In the genomic region with DNA sequence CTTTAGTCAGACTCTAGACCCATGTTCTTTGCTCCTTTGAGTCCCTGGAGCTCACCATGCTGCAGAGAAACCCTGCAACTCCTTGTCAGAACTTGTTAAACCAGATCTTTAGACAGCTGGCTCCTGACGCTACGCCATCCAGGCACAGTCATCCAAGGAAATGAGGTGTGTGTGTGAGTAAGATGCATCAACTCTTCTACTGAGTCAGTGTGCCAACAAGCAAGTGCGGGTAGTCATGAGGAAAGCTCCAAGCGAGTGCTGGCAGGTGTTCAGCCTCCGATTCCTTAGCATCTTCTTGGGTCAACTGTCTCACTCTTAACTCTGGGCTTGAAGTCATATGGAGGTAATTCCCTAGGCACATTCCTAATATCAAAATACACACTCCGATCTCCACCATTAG, we compare ENCODE assay signal across 18 mouse cellular contexts.
DNase-seq lines count a peak whose midpoint lies in the region; ATAC-seq and TF ChIP-seq lines count a peak whose summit lies in the region.
"Had no signal": no experiment of that assay in that cellular context is flagged by ENCODE, and none has a peak within 500 bp of the region (broad histone marks: within the 10 kb centered on the region; RNA-seq: fewer than 3 reads in every experiment).

No protein-coding gene starts in this region.

- no peak overlapping the region for H3K27ac ChIP-seq in heart, embryonic 10.5 days
- no peak overlapping the region for H3K27ac ChIP-seq in hindbrain, postnatal 0 days
- H3K27ac ChIP-seq in hindbrain, embryonic 10.5 days, result no peak overlapping the region
- no peak overlapping the region for H3K27ac ChIP-seq in midbrain, postnatal 0 days (ENCODE audit: low read depth, low read length)
- H3K27ac ChIP-seq in midbrain, embryonic 11.5 days (ENCODE audit: low read depth, low read length), result no peak overlapping the region
- H3K27ac ChIP-seq: embryonic facial prominence, embryonic 10.5 days; embryonic facial prominence, embryonic 12.5 days; forebrain, embryonic 13.5 days; forebrain, embryonic 15.5 days had no signal

- no peak overlapping the region for H3K4me3 ChIP-seq in heart, embryonic 10.5 days
- H3K4me3 ChIP-seq in hindbrain, postnatal 0 days (ENCODE audit: low read length), result no peak overlapping the region
- H3K4me3 ChIP-seq in hindbrain, embryonic 10.5 days, result no peak overlapping the region
- no peak overlapping the region for H3K4me3 ChIP-seq in midbrain, postnatal 0 days (ENCODE audit: low read depth, low read length)
- H3K4me3 ChIP-seq in midbrain, embryonic 11.5 days (ENCODE audit: low read depth, low read length), result no peak overlapping the region
- H3K4me3 ChIP-seq: embryonic facial prominence, embryonic 10.5 days; embryonic facial prominence, embryonic 12.5 days; forebrain, embryonic 13.5 days; forebrain, embryonic 15.5 days had no signal

- H3K36me3 ChIP-seq in heart, embryonic 10.5 days, result no peaks in the 10 kb centered on the region
- H3K36me3 ChIP-seq in hindbrain, postnatal 0 days (ENCODE audit: insufficient read depth, low read length), result no peaks in the 10 kb centered on the region
- no peaks in the 10 kb centered on the region for H3K36me3 ChIP-seq in hindbrain, embryonic 10.5 days
- H3K36me3 ChIP-seq in midbrain, postnatal 0 days (ENCODE audit: insufficient read depth, low read length), result no peaks in the 10 kb centered on the region
- no peaks in the 10 kb centered on the region for H3K36me3 ChIP-seq in midbrain, embryonic 11.5 days (ENCODE audit: control insufficient read depth, insufficient read depth, low read length)
- H3K36me3 ChIP-seq: embryonic facial prominence, embryonic 10.5 days; embryonic facial prominence, embryonic 12.5 days; forebrain, embryonic 15.5 days had no signal

- H3K4me2 ChIP-seq in hindbrain, postnatal 0 days (ENCODE audit: low read depth, low read length), result no peak overlapping the region
- no peak overlapping the region for H3K4me2 ChIP-seq in midbrain, postnatal 0 days (ENCODE audit: low read depth, low read length, poor library complexity, severe bottlenecking)
- no peak overlapping the region for H3K4me2 ChIP-seq in midbrain, embryonic 11.5 days
- H3K4me2 ChIP-seq: embryonic facial prominence, embryonic 12.5 days; forebrain, embryonic 13.5 days; forebrain, embryonic 15.5 days had no signal

- peak; percentile 63 for DNase-seq in heart, embryonic 10.5 days (ENCODE audit: low spot score)
- no peak for DNase-seq in heart, postnatal 4 days
- DNase-seq in hindbrain, postnatal 0 days (ENCODE audit: low spot score), result peak; percentile 27
- DNase-seq in hindbrain, embryonic 10.5 days (ENCODE audit: low spot score), result no peak
- DNase-seq in midbrain, postnatal 0 days (ENCODE audit: low spot score), result peak; percentile 19
- DNase-seq in midbrain, embryonic 11.5 days (ENCODE audit: low spot score, missing footprints), result no peak
- no peak for DNase-seq in kidney, adult 11 months
- DNase-seq: adrenal gland, adult 2 months; adrenal gland, postnatal 10 days; adrenal gland, postnatal 25 days; cerebellum, adult 11-12 months; cerebellum, adult 2 months; cerebellum, adult 9-10 months; cerebellum, postnatal 25 days had no signal

- no peaks in the 10 kb centered on the region for H3K9me3 ChIP-seq in heart, embryonic 10.5 days
- no peaks in the 10 kb centered on the region for H3K9me3 ChIP-seq in hindbrain, postnatal 0 days (ENCODE audit: low read length)
- no peaks in the 10 kb centered on the region for H3K9me3 ChIP-seq in hindbrain, embryonic 10.5 days
- no peaks in the 10 kb centered on the region for H3K9me3 ChIP-seq in midbrain, postnatal 0 days (ENCODE audit: low read length)
- H3K9me3 ChIP-seq in midbrain, embryonic 11.5 days (ENCODE audit: control insufficient read depth, low read length), result no peaks in the 10 kb centered on the region; the same call in 1 of the 2 replicates
- H3K9me3 ChIP-seq: embryonic facial prominence, embryonic 10.5 days; embryonic facial prominence, embryonic 12.5 days; forebrain, embryonic 13.5 days; forebrain, embryonic 15.5 days had no signal

- TF ChIP-seq CTCF in hindbrain, postnatal 0 days (IDR thresholded peaks at IDR 0.05; ENCODE audit: low read depth), result no peak
- no peak for TF ChIP-seq CTCF in midbrain, postnatal 0 days (IDR thresholded peaks at IDR 0.05)

- H3K9ac ChIP-seq in hindbrain, postnatal 0 days (replicated peaks; ENCODE audit: low read length), result no peak overlapping the region
- no peak overlapping the region for H3K9ac ChIP-seq in midbrain, postnatal 0 days (replicated peaks; ENCODE audit: low read length, poor library complexity, severe bottlenecking)
- no peak overlapping the region for H3K9ac ChIP-seq in midbrain, embryonic 11.5 days (ENCODE audit: low read length)
- H3K9ac ChIP-seq: embryonic facial prominence, embryonic 12.5 days; forebrain, embryonic 13.5 days; forebrain, embryonic 15.5 days had no signal

- no peaks in the 10 kb centered on the region for H3K4me1 ChIP-seq in heart, embryonic 10.5 days
- H3K4me1 ChIP-seq in hindbrain, postnatal 0 days (ENCODE audit: insufficient read depth, low read length), result no peaks in the 10 kb centered on the region
- H3K4me1 ChIP-seq in hindbrain, embryonic 10.5 days (replicated peaks), result no peaks in the 10 kb centered on the region
- H3K4me1 ChIP-seq in midbrain, postnatal 0 days (ENCODE audit: insufficient read depth, low read length), result no peaks in the 10 kb centered on the region; the same call in 1 of the 2 replicates
- H3K4me1 ChIP-seq in midbrain, embryonic 11.5 days (ENCODE audit: control insufficient read depth, insufficient read depth, low read length), result no peaks in the 10 kb centered on the region
- H3K4me1 ChIP-seq: embryonic facial prominence, embryonic 10.5 days; embryonic facial prominence, embryonic 12.5 days; forebrain, embryonic 13.5 days; forebrain, embryonic 15.5 days had no signal

- H3K27me3 ChIP-seq in heart, embryonic 10.5 days (ENCODE audit: insufficient read depth, poor library complexity, severe bottlenecking), result no peaks in the 10 kb centered on the region
- no peaks in the 10 kb centered on the region for H3K27me3 ChIP-seq in hindbrain, postnatal 0 days (ENCODE audit: insufficient read depth, low read length)
- no peaks in the 10 kb centered on the region for H3K27me3 ChIP-seq in hindbrain, embryonic 10.5 days (ENCODE audit: insufficient read depth, poor library complexity, severe bottlenecking)
- H3K27me3 ChIP-seq in midbrain, postnatal 0 days (ENCODE audit: insufficient read depth, low read length), result no peaks in the 10 kb centered on the region
- H3K27me3 ChIP-seq in midbrain, embryonic 11.5 days (ENCODE audit: control insufficient read depth, insufficient read depth, low read length), result no peaks in the 10 kb centered on the region
- H3K27me3 ChIP-seq: embryonic facial prominence, embryonic 12.5 days; forebrain, embryonic 13.5 days; forebrain, embryonic 15.5 days had no signal

- WGBS in heart, embryonic 10.5 days, result 83% methylated on average over 6 of the region's 6 CpGs
- 80% methylated on average over 6 of the region's 6 CpGs for WGBS in hindbrain, postnatal 0 days
- 92% methylated on average over 6 of the region's 6 CpGs for WGBS in hindbrain, embryonic 10.5 days
- WGBS in midbrain, postnatal 0 days, result 94% methylated on average over 6 of the region's 6 CpGs
- WGBS in midbrain, embryonic 11.5 days, result 93% methylated on average over 6 of the region's 6 CpGs

- ATAC-seq in hindbrain, postnatal 0 days, result 0 out of 2 replicates have a peak, but pooled peaks have one; percentile 44
- ATAC-seq in midbrain, postnatal 0 days (ENCODE audit: low FRiP score), result no peak
- ATAC-seq in midbrain, embryonic 11.5 days (ENCODE audit: low FRiP score), result no peak
- ATAC-seq: forebrain, embryonic 13.5 days; forebrain, embryonic 15.5 days had no signal

Comparison
In these comparisons a context has a peak if more than half of its experiments do, and no peak if none do; other contexts are left out.
1. DNase-seq: peak in heart, embryonic 10.5 days (single experiment), hindbrain, postnatal 0 days (single experiment) and midbrain, postnatal 0 days (single experiment); none in heart, postnatal 4 days (single experiment), hindbrain, embryonic 10.5 days (single experiment), midbrain, embryonic 11.5 days (single experiment) and kidney, adult 11 months (single experiment).